Mouse (Mus musculus) brain, embryonic 18.5 days (tissue): ENCODE results near the gene Capns2.

Experiments
- DNase-seq: peaks from one replicate; pipeline ENCODE4 v3.0.0-alpha.2; 2012; ENCODE audit warnings: low read depth, low spot score

Gene Capns2

GRCm38 (mm10) chr8:92906553-92906952, 5.3 kb downstream of the Capns2 start:
- DNase-seq, result no peak

GRCm38 (mm10) chr8:92908448-92908847, 7.2 kb downstream of the Capns2 start:
- no peak for DNase-seq

GRCm38 (mm10) chr8:92911477-92911876, 10.3 kb downstream of the Capns2 start:
- DNase-seq, result no peak

- DNase-seq, result no peak
Observed at GRCm38 (mm10) chr8:92913396-92913795, 12.2 kb downstream of the Capns2 start.

GRCm38 (mm10) chr8:92916082-92916481, 14.9 kb downstream of the Capns2 start:
- no peak for DNase-seq

- no peak for DNase-seq
Observed at GRCm38 (mm10) chr8:92921768-92922167, 20.6 kb downstream of the Capns2 start.

GRCm38 (mm10) chr8:92928986-92929385, 27.8 kb downstream of the Capns2 start:
- DNase-seq, result no peak

GRCm38 (mm10) chr8:92938056-92938455, 36.8 kb downstream of the Capns2 start:
- DNase-seq, result no peak

- DNase-seq, result no peak
Observed at GRCm38 (mm10) chr8:92949071-92949470, 47.9 kb downstream of the Capns2 start.

- DNase-seq, result no peak
Observed at GRCm38 (mm10) chr8:92950639-92951371, 49.6 kb downstream of the Capns2 start.
